Comparison of ENCODE assay signal across 11 mouse cellular contexts in the genomic region with DNA sequence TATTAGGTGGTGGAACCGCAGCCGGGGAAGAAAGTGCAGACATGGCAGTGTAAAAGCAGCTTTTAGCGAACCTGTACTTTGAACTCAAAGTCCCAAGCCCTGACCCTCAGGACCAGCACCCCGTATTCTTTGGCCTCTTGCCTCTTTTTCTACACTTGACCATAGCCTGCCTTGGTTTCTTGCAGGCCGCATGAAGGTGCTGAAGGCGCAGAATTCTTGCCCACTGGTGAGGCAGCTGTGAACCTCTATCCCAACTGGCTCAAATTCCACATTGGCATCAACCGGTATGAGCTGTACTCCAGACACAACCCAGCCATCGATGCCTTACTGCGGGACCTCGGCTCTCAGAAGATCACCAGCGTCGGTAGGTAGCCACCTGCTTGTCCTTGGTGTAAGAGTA. TPM values are rescaled to one million over a fixed set of nuclear protein-coding genes. Genes with fewer than 3 reads are reported as not detected.
DNase-seq lines count a peak whose midpoint lies in the region; ATAC-seq and TF ChIP-seq lines count a peak whose summit lies in the region.
"Had no signal": no experiment of that assay in that cellular context is flagged by ENCODE, and none has a peak within 500 bp of the region (broad histone marks: within the 10 kb centered on the region; RNA-seq: fewer than 3 reads in every experiment).

No protein-coding gene starts in this region.

- H3K4me3 ChIP-seq in forebrain, postnatal 0 days (ENCODE audit: low read depth, low read length), result peak overlapping the region; percentile 83
- H3K4me3 ChIP-seq in midbrain, embryonic 16.5 days (ENCODE audit: low read depth, low read length), result peak overlapping the region; percentile 63
- no peak overlapping the region; the same call in 1 of the 2 replicates for H3K4me3 ChIP-seq in left cerebral cortex, adult 2 months
- H3K4me3 ChIP-seq: limb, embryonic 15.5 days had no signal

- peak overlapping the region; percentile 79 for H3K4me2 ChIP-seq in forebrain, postnatal 0 days (ENCODE audit: low read depth)
- H3K4me2 ChIP-seq in midbrain, embryonic 16.5 days (ENCODE audit: low read length), result peak overlapping the region; percentile 84

- 91% methylated on average over 12 of the region's 12 CpGs for WGBS in forebrain, postnatal 0 days
- WGBS in midbrain, embryonic 16.5 days, result 95% methylated on average over 12 of the region's 12 CpGs

- TF ChIP-seq CTCF in forebrain, postnatal 0 days (IDR thresholded peaks at IDR 0.05; ENCODE audit: low read depth), result no peak
- no peak for TF ChIP-seq CTCF in left cerebral cortex, adult 2 months (IDR thresholded peaks at IDR 0.05)

- no peaks in the 10 kb centered on the region for H3K27me3 ChIP-seq in forebrain, postnatal 0 days (ENCODE audit: insufficient read depth, low read length)
- no peaks in the 10 kb centered on the region for H3K27me3 ChIP-seq in midbrain, embryonic 16.5 days (ENCODE audit: control insufficient read depth, insufficient read depth, low read depth, low read length)

- no peak for ATAC-seq in forebrain, postnatal 0 days
- no peak for ATAC-seq in midbrain, embryonic 16.5 days

- peaks cover 43% of the 10 kb centered on the region for H3K36me3 ChIP-seq in forebrain, postnatal 0 days (ENCODE audit: insufficient read depth)
- H3K36me3 ChIP-seq in midbrain, embryonic 16.5 days (ENCODE audit: control insufficient read depth, insufficient read depth, low read length), result peaks cover 9% of the 10 kb centered on the region

- H3K9me3 ChIP-seq in forebrain, postnatal 0 days (ENCODE audit: low read length), result no peaks in the 10 kb centered on the region
- no peaks in the 10 kb centered on the region for H3K9me3 ChIP-seq in midbrain, embryonic 16.5 days (replicated peaks; ENCODE audit: control insufficient read depth, low read length, poor library complexity, severe bottlenecking)
- H3K9me3 ChIP-seq: limb, embryonic 15.5 days had no signal

- intact Hi-C loops in gastrocnemius, postnatal 36 days (cut with DNase I), result no loop called here
- intact Hi-C loops in left cerebral cortex, adult 2 months (cut with DNase I), result no loop called here

- H3K4me1 ChIP-seq in forebrain, postnatal 0 days (ENCODE audit: insufficient read depth), result peaks cover 24% of the 10 kb centered on the region
- peaks cover 60% of the 10 kb centered on the region for H3K4me1 ChIP-seq in midbrain, embryonic 16.5 days (ENCODE audit: control insufficient read depth, insufficient read depth, low read length)

- peak; percentile 30 for DNase-seq in gastrocnemius, postnatal 25 days
- no peak for DNase-seq in gastrocnemius, postnatal 36 days
- DNase-seq in forebrain, postnatal 0 days, result no peak
- DNase-seq in kidney, postnatal 10 days, result peak; percentile 25
- no peak for DNase-seq in layer of hippocampus, postnatal 25 days (ENCODE audit: extremely low spot score in 1 of 2, low spot score in 1 of 2)
- DNase-seq in right cerebral cortex, postnatal 14 days, result no peak
- DNase-seq in left cerebral cortex, adult 2 months (ENCODE audit: extremely low spot score in 1 of 2, low spot score in 2 of 2), result no peak
- DNase-seq: embryo, embryonic 11 days; heart, postnatal 4 days had no signal

- H3K27ac ChIP-seq in forebrain, postnatal 0 days (ENCODE audit: low read depth, low read length), result no peak overlapping the region; the same call in 1 of the 2 replicates
- no peak overlapping the region; the same call in 1 of the 2 replicates for H3K27ac ChIP-seq in midbrain, embryonic 16.5 days (ENCODE audit: low read length)
- H3K27ac ChIP-seq in left cerebral cortex, adult 2 months, result no peak overlapping the region
- H3K27ac ChIP-seq: limb, embryonic 15.5 days had no signal

- peak overlapping the region; percentile 91 for H3K9ac ChIP-seq in forebrain, postnatal 0 days
- peak overlapping the region; percentile 85 for H3K9ac ChIP-seq in midbrain, embryonic 16.5 days (ENCODE audit: low read depth, low read length)
- H3K9ac ChIP-seq: limb, embryonic 15.5 days had no signal

RNA-seq across cellular contexts. Expression of gene Fam20c, which starts 3.3 kb away (rescaled TPM):
- 10 to 100 TPM; 14.2 to 19.2 TPM for total RNA-seq in gastrocnemius, postnatal 25 days (2021)
- total RNA-seq in gastrocnemius, postnatal 36 days (2021), result 10 to 100 TPM; 13.9 to 16.3 TPM
- total RNA-seq in forebrain, postnatal 0 days (2014; rRNA removed), result 69.5 and 81.7 TPM in 2 replicates
- polyA plus RNA-seq in forebrain, postnatal 0 days (2015; fragmentation: Nextera tagmentation; extraction: Ambion mirVana), result 47.9 and 50.0 TPM in 2 replicates
- polyA plus RNA-seq in midbrain, embryonic 16.5 days (2015; fragmentation: Nextera tagmentation; extraction: Ambion mirVana), result 41.9 and 44.7 TPM in 2 replicates
- 10 to 100 TPM; 31.2 to 31.7 TPM for total RNA-seq in layer of hippocampus, postnatal 25 days (2021)
- 10 to 100 TPM; 33.2 to 37.4 TPM for total RNA-seq in left cerebral cortex, adult 2 months (2021)

Comparison
In these comparisons a context has a peak if more than half of its experiments do, and no peak if none do; other contexts are left out.
1. DNase-seq: peak in gastrocnemius, postnatal 25 days (single experiment) and kidney, postnatal 10 days (single experiment); none in gastrocnemius, postnatal 36 days (0 of 2), forebrain, postnatal 0 days (single experiment), layer of hippocampus, postnatal 25 days (0 of 2), right cerebral cortex, postnatal 14 days (single experiment) and left cerebral cortex, adult 2 months (0 of 2).